Mouse (Mus musculus) thymus, adult 2 months (tissue): ENCODE measurements around the gene Acadvl. TPM values are rescaled to one million over a fixed set of nuclear protein-coding genes. Genes with fewer than 3 reads are reported as not detected.

Source experiments
- DNase-seq: peaks from one replicate; pipeline ENCODE4 v3.0.0; 2021
- H3K27ac ChIP-seq: fragments of 200-500 bp; 2 replicates; pipeline ENCODE4 v1.5.1; 2012; ENCODE audit warnings: low read length, control low read depth; ENCODE audit not compliant: control insufficient read depth, insufficient read depth
- H3K27me3 ChIP-seq: fragments of 200-500 bp; 2 replicates; pipeline ENCODE4 v1.6.1; 2012; ENCODE audit warnings: mild to moderate bottlenecking, low read length, moderate library complexity, mixed read lengths; ENCODE audit not compliant: control insufficient read depth, insufficient read depth
- H3K36me3 ChIP-seq: fragments of 200-500 bp; 2 replicates; pipeline ENCODE4 v1.6.1; 2012; ENCODE audit warnings: mild to moderate bottlenecking, low read length, moderate library complexity; ENCODE audit not compliant: control insufficient read depth, insufficient read depth
- H3K4me1 ChIP-seq: fragments of 200-500 bp; replicated peaks from 2 replicates; pipeline ENCODE4 v1.6.1; 2012; ENCODE audit warnings: low read length; ENCODE audit not compliant: control insufficient read depth, insufficient read depth
- H3K4me3 ChIP-seq: fragments of 200-500 bp; 2 replicates; pipeline ENCODE4 v1.5.1; 2012; ENCODE audit warnings: mild to moderate bottlenecking, low read length, control low read depth, moderate library complexity; ENCODE audit not compliant: control insufficient read depth, insufficient read depth
- CTCF ChIP-seq: fragments of 200-500 bp; IDR thresholded peaks from 2 replicates; pipeline ENCODE4 v1.5.1; 2012; ENCODE audit warnings: mild to moderate bottlenecking, control low read depth, low read length, moderate library complexity, borderline replicate concordance; ENCODE audit not compliant: control insufficient read depth, poor library complexity, insufficient read depth; ENCODE audit errors: extremely low read depth
- POLR2A ChIP-seq: fragments of 200-500 bp; IDR thresholded peaks from 2 replicates; pipeline ENCODE4 v1.6.1; 2012; ENCODE audit warnings: mild to moderate bottlenecking, low read length, control low read depth, moderate library complexity; ENCODE audit not compliant: control insufficient read depth, poor library complexity, insufficient read depth; ENCODE audit errors: extremely low read depth
- WGBS: fragments of 180-500 bp; shearing (Covaris S2); methylation state at CpG from one replicate; pipeline ENCODE4 v1.1.7; 2018; 5-methylcytosine and 5-hydroxymethylcytosine counted together
- polyA plus RNA-seq: library from polyadenylated mRNA; depleted of rRNA; stranded (reverse); fragments of >200 nt; gene quantifications from 2 replicates; pipeline ENCODE4 v1.2.3, GENCODE M21; 2012

Gene Acadvl
- polyA plus RNA-seq, 1 experiment, result 110 TPM

DNA sequence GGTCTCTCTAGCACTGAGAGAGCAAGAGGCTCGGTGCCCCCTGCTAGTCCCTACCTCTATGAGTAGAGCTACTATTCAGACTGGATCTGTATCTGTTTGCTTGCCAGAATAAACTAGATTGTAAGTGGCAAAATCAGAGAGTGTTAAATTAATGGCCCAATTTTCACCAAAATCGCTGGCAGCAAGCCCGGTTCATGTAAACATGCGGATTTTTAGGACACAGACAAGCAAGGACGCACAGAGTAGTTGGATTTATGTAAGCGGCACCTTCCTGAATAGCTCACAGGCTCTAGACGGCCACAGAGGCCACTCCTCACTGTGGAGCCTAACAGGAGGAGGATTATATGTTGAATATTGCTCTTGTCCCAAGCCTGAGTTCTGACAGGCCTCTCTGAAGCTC is 37.9 kb upstream of the Acadvl start:
- no peaks in the 10 kb centered on the region; the same call in 1 of the 2 replicates for H3K27me3 ChIP-seq
- no peaks in the 10 kb centered on the region for H3K36me3 ChIP-seq
- H3K4me3 ChIP-seq, result no peak overlapping the region
- WGBS, result 87% methylated on average over 7 of the region's 7 CpGs
- DNase-seq, result no peak
- H3K27ac ChIP-seq, result no peak overlapping the region
- H3K4me1 ChIP-seq, result no peaks in the 10 kb centered on the region
- TF ChIP-seq POLR2A (no peak), CTCF (no peak)

DNA sequence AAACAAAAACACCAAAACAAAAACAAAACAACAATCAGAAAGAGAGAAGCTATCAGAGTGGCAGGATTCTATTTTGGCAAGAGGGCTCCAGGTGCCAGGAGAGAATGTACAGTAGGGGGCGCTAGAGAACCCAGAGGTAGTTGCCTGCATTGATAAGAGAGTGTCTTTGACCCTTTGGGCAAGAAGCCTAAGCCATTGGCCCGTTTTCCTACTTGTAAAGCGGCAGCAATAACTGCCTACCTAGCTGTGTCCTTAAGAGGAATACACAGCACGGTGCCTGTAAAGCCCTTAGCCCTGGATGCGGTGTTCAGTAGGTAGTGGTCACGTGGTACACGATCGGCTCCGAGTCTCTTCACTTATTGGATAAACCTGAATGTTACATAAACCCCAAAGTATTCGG is 34.6 kb upstream of the Acadvl start:
- peak; percentile 19 for DNase-seq
- H3K36me3 ChIP-seq, result no peaks in the 10 kb centered on the region
- H3K4me3 ChIP-seq, result no peak overlapping the region
- H3K27ac ChIP-seq, result no peak overlapping the region
- no peaks in the 10 kb centered on the region for H3K4me1 ChIP-seq
- TF ChIP-seq POLR2A, result no peak
- no peak for TF ChIP-seq CTCF
- WGBS, result 68% methylated on average over 10 of the region's 10 CpGs
- no peaks in the 10 kb centered on the region; the same call in 1 of the 2 replicates for H3K27me3 ChIP-seq

DNA sequence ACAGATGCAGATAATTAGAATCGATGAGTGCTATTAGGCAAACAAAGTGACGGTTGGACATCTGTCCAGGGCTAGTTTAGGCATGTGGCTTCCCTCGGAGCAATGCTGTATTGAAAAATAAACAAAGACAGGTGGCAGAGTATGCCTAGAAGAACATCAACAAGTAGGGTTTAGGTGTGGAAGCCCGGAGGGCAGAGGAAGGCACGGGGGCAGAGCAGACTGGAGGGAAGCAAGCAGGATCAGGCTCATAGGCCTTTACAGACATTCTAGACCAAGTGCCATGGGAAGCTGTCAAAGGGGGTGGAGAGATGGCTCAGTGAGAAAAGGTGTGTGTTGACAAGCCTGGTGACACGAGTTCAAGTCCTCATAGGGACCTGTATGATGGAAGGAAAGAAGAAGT is 34.2 kb upstream of the Acadvl start:
- TF ChIP-seq CTCF, result no peak
- no peak for TF ChIP-seq POLR2A
- Histone ChIP-seq H3K4me1 (no peaks in the 10 kb centered on the region), H3K27ac (no peak overlapping the region), H3K36me3 (no peaks in the 10 kb centered on the region), H3K4me3 (no peak overlapping the region), H3K27me3 (no peaks in the 10 kb centered on the region; the same call in 1 of the 2 replicates)
- WGBS, result 87% methylated on average over 6 of the region's 6 CpGs
- DNase-seq, result no peak

DNA sequence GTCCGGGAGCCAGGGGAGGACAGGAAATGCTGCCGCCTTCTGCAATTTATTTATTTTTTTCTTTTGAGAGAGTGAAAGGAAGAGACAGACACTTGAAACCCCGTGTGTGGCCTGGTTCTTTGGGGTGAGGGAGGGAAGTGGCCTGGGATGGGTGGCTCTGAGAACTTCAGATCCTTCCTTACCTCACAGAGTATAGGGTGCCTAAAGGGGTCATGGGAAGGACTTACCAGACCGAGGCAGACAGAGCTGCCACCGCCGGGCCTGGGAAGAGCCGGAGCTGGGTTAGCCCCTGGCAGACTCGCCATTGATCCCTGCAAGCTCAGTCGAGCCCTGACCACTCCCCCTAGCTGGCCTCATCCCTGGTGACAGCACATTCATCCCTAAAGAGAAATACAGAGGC is 30.2 kb upstream of the Acadvl start:
- TF ChIP-seq POLR2A, result no peak
- TF ChIP-seq CTCF, result no peak
- no peak overlapping the region for H3K4me3 ChIP-seq
- peaks cover 16% of the 10 kb centered on the region for H3K36me3 ChIP-seq
- no peak for DNase-seq
- no peak overlapping the region for H3K27ac ChIP-seq
- no peaks in the 10 kb centered on the region for H3K4me1 ChIP-seq
- H3K27me3 ChIP-seq, result no peaks in the 10 kb centered on the region; the same call in 1 of the 2 replicates
- WGBS, result 90% methylated on average over 9 of the region's 9 CpGs

DNA sequence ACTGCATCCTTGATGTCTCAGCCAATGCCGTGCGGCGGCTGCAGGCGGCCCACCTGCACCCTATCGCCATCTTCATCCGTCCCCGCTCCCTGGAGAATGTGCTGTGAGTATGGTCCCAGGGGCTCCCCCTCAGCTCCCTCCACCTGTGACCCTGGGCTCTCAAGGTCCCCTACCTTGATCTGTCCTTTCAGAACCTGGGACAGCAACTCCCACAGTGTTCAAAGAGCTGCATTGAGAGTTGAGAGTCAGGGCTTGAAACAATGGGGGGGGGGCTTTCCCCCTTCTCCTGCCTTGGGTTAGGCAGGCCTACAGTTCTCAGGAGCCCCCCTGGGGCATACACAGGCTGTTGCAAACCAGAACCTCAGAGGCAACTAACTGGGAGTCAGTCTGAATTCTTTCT is 28.5 kb upstream of the Acadvl start:
- DNase-seq, result no peak
- Histone ChIP-seq H3K36me3 (peaks cover 16% of the 10 kb centered on the region), H3K4me1 (no peaks in the 10 kb centered on the region), H3K27me3 (no peaks in the 10 kb centered on the region), H3K4me3 (no peak overlapping the region), H3K27ac (no peak overlapping the region)
- 94% methylated on average over 7 of the region's 7 CpGs for WGBS
- TF ChIP-seq CTCF (no peak), POLR2A (no peak)

DNA sequence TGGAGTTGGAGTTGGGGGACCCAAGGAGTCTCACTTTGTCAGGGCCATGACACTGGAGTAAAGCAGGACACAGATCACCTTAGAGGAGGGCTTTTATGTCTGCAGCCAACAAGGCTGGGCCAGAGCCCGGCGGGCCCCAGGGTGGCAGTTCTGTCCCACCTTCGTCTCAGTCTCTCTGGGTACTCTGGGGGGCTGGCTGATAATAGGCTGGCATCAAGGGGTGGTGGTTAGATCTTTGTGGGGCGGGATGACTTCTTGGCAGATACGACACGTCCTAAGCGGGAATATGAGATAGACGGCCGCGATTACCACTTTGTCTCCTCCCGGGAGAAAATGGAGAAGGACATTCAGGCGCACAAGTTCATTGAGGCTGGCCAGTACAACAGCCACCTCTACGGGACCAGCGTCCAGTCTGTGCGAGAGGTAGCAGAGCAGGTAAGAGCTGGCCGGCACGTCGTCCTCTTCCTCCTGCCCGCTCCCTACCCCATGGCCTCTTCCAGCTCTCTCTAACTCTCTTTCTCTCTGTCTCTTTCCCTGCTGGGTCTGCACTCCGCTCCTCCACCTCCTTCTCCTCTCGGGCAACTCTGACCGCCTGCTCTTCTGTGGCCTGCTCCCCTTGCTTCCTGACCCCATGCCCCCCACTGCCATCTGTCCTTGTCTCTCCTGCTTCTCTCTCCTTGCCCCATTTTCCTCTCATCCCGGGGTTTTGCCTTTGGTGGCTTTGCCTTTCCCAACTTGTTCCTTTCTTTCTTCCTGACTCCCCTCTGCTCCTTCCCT is 27.3 kb upstream of the Acadvl start:
- TF ChIP-seq POLR2A (no peak), CTCF (no peak)
- Histone ChIP-seq H3K36me3 (peaks cover 16% of the 10 kb centered on the region), H3K27me3 (no peaks in the 10 kb centered on the region), H3K4me1 (no peaks in the 10 kb centered on the region), H3K4me3 (no peak overlapping the region), H3K27ac (no peak overlapping the region)
- no peak for DNase-seq
- 96% methylated on average over 23 of the region's 23 CpGs for WGBS

DNA sequence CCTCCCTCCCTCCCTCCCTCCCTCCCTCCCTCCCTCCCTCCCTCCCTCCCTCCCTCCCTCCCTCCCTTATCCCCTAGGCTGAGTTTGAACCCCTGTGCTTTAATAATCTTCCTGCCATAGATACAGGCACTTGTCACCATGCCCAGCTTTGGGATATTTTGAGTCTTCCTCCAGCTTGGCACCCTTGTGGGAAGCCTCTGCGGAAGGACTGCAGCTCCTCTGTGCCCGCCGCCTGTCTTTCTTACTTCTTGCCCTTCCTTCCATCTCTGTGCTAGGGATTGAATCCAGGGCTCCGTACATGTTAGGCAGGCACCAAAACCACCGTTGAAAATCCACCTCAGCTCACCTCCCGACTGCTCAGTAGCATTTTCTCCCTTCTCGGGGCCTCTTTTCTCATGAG is 25.0 kb upstream of the Acadvl start:
- Histone ChIP-seq H3K4me1 (no peaks in the 10 kb centered on the region), H3K36me3 (peaks cover 16% of the 10 kb centered on the region), H3K4me3 (no peak overlapping the region), H3K27ac (no peak overlapping the region), H3K27me3 (no peaks in the 10 kb centered on the region)
- WGBS, result 90% methylated on average over 7 of the region's 7 CpGs
- no peak for DNase-seq
- no peak for TF ChIP-seq CTCF
